Mouse (Mus musculus) adrenal gland, adult (tissue): ENCODE results near the gene Brox.

Experiments used
- DNase-seq, 2 experiments: peaks; one replicate each; pipeline ENCODE4 v3.0.0; 2022 to 2023; ENCODE audit warnings: low spot score in 1 of 2; ENCODE audit not compliant: inconsistent age in 2 of 2

The Brox gene

DNA sequence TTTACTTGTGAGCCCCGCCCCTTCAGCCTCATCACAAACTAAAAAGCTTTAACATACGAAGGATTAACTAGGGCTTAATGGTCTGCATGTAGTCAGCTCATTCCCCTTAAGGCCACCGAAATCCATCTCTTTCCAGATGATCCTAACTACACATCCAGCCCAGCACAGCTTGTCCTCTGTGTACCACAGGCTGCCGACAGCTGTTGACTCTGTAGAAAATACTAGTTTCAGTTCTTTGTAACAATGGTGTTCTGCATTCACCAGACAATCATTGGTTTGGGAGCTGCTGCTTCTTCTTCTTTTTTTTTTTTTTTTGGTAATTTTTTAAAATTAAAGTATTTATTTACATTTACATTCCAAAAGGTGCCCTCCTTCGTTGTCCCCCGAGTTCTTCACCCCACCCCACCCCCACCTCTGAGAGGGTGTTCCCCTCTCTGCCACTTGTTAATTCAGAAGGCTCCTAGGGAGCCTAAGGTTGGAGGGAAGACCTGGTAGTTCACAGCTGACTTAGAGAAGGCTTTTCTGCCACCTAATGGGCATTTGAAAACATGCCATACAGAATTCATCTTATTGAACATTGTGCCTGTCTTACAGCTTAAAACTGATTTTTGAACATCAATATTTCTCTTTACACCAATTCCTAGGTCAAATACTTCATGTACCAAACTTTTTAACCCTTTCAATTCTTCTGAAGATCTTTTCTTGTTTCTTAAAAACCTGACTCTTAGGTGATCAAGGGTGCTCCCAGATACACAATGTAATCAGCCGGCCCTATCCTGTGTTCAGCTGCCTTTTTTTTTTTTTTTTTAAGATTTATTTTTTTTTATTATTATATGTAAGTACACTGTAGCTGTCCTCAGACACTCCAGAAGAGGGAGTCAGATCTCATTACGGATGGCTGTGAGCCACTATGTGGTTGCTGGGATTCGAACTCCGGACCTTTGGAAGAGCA, 23.9 kb downstream of the Brox start:
- DNase-seq, result peak in 1 of 2 experiments; percentile 63

DNA sequence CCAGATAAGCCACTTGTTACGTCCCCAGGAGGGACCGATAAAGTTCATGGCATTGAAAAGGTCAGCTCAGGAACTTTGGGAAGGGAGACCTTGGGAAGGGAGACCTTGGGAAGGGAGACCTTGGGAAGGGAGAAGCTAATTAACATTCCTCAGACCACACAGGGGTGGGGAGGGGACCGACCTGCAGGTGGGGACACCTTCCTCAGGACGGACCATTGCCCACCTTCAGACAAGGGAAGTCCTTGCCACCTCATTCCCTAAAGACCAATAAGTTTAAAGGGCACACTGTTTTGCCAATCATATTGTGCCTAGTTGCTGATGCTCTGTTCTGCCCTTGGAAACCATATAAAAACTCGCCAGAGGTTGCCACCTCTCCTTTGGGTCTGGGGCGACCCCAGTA, 29.4 kb downstream of the Brox start:
- peak; percentile 33 to 60 for DNase-seq

DNA sequence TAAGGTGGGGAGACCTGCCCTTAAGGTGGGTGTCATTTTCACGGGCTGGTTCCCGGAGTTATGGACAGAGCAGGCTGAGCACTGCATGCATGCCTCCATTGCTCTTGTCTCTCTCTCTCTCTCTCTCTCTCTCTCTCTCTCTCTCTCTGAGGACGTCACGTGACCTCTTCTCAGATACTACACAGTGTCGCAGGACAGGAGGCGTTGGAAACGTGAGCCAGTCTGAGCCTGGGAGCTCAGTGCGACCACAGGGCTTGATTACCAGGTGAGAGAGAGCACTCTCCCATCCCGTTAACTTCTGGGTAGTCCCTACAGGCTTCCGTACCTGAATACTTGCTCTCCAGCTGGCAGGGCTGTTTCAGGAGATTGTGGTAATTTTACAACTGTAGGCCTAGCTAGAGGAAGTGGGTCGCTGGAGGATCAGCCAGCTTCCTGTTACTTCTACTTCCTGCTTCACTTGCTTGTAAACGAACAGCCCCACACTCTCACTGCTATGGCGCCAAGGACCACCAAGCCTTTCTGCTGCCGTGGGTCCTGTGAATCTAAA, 31.1 kb downstream of the Brox start:
- no peak for DNase-seq

DNA sequence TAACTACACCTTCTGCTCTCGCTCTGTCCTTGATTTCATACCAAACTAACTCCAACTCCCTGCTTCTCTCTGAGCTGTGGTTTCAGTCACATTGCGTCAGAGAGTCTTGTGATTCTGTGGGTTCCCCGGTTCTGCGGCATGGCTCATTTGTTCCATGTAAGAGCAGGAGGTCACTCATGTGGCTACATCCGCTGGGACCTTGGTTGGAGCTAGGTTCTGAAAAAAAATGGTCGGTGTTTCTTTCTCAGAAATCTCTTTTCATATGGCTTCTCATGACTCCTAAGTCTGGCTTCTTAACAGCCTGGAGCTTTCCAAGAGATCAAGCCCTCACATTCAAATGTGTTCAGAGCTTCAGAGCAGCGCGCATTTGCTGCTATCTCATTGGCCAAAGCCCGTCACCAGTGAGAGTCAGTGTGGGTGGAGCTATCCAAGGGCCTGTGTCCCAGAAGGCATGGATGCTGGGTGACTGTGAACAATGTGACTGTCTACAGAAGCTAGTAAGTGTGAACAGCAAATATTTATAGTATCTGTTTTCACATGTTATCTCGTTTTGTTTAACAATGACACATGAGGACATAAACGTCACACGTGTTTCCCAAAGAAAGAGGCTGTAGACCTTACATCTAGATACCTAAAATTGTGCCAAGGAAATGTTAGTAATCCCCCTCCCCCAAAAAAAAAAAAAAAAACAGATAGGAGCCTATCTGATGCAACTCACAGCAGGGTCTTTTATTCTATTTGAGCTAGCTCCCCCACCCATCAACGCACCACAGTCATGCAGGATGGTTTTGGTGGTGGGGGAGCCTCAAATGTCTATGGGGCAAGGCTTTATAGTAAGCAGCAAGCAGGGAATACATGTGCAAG, 32.7 kb downstream of the Brox start:
- DNase-seq, result peak in 1 of 2 experiments; percentile 49

DNA sequence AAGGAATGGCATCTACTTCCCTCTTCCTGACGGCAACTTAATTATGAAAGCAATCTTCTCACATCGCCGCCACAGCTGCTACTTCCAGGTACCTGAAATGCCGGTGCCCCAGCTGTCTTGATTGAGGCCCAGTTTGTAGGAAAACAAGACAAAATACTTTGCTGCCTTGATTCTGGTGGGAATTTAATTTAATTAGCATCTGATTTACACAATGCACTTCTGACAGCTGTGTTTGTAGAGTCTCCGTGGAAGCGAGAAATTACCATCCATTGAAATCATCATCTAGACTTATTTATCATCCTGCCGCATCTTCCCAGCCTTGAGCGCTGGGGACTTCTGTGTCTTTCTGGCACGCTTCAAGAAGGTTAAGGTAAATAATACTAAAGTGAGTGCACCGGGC, 44.5 kb downstream of the Brox start:
- DNase-seq, result peak in 1 of 2 experiments; percentile 50

DNA sequence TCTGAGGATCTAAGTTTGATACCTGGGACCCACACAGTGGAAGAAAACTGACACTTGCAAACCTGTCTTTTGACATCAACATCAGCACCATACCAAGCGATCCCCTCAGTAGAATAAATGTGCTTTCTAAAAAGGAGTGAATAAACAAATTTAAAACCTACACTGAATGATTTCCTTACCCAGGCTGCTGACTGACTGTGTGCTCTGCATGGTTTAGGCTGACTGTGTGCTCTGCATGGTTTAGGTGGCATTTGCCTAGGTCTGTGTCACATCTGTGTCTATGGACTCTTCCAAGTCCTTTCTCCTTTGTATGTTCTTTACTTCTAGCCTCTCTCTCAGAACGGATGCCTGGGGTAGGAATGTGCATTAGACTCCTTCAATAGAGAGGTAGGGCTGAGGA, 45.3 kb downstream of the Brox start:
- no peak for DNase-seq

DNA sequence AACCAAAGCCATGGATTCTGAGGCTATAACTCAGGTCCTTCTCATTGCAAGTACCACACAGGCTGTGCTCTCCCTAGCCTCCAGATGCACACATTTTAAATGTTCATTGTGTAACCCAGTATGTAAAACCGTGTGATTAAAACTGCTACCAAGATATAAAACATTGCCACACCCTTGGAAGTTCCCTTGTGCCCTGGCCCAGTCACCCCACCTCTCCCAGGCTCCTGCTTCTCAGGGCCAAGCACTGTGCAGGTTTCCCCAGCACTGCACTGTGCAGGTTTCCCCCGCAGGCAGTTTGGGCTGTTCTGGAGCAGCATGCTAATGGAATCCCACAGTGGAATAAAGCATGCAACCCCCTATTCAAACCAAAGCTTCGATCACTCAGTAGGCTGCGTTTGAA, 46.5 kb downstream of the Brox start:
- DNase-seq, result no peak

DNA sequence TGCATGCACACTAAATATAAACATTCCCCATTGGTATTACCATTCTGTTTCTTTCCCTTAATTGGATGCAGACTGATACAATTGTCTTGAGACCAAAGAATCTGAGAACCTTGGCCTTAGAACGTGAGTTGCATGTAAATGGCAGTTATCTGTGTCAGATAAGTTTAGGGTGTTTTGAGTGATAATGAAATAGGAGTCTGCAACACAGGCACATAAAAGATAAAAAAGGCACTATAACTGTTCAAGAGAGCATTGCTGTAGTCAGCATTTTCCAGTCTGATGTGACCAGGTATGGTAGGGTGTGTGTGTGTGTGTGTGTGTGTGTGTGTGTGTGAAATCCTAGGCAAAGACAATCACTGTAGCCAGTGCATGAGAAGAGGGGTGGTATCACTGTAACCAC, 48.9 kb downstream of the Brox start:
- no peak for DNase-seq

DNA sequence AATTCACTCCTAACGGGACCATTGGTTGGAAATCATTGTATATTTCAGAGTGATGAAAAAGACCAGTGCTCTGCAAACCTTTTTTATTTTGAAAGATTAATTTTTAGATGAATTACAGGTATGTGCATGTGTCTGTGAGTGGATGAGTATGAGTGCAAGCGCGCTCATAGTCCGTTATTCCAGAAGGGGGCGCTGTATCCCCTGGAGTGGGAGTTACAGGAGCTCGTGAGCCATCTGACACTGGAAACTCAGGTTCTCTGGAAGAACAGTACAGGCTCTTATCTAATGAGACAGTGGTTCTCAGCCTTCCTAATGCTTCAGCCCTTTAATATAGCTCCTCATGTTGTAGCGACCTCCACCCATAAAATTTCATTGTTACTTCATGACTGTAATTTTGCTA, 53.8 kb downstream of the Brox start:
- DNase-seq, result no peak

DNA sequence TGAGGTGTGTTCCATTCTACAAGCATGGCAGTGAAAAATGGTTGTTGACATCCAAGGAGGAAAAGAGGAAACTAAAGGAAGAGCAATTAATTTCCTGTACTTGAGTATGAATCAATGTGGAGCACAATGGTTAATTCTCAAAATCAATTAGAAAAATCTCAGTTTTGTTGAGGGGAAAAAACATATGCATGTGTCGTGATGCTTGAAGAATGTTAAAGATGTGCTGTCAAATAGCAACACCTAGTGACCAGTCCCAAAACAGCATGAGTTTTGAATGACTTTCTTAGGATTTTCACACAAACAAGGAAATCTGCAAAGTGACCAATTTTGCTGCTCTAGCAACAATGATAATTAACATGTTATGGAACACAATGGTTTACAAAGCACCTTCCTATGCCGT, 59.2 kb downstream of the Brox start:
- peak in 1 of 2 experiments; percentile 77 for DNase-seq

DNA sequence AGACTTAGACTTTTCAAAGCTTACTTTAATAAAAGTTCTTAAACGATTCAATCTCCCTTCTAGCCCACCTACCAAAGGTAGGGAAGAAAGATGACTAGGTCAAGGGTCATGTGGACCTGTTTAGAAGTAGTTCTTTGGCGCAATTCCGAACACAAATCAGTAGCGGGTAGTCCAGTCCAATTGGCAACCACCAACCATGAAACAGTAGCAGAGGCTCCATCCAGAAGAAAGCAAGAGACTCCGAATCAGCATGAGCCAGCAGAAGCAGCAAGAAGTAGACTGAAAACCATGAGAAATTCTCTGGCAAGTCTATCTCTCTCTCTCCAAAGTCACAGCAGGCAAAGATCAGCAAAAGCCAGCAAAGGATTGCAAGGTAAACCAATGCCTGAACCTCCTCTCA, 60.6 kb downstream of the Brox start:
- no peak for DNase-seq

DNA sequence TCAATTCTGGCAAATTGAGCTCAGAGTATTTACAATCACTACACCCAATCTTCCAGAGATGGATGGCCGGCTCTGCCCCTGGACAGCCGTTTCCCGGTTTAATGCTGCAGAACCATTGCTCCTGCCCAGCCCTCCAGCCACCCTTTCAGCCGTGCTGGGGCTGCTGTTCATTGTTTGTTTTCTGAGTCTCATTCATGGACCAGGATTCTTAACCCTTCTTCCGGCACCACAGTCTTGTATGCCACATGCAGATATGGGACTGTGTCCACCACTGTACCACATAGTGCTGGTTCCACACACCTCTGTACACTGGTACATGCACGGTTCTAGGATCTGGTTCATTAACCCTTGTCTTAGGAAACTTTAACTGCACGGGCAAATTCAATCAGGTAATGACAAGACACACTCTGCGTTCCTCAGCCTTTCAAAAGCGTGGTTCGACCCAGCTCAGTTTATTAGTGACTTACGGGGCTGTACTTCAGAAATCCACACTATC, 63.3 kb downstream of the Brox start:
- DNase-seq, result no peak

DNA sequence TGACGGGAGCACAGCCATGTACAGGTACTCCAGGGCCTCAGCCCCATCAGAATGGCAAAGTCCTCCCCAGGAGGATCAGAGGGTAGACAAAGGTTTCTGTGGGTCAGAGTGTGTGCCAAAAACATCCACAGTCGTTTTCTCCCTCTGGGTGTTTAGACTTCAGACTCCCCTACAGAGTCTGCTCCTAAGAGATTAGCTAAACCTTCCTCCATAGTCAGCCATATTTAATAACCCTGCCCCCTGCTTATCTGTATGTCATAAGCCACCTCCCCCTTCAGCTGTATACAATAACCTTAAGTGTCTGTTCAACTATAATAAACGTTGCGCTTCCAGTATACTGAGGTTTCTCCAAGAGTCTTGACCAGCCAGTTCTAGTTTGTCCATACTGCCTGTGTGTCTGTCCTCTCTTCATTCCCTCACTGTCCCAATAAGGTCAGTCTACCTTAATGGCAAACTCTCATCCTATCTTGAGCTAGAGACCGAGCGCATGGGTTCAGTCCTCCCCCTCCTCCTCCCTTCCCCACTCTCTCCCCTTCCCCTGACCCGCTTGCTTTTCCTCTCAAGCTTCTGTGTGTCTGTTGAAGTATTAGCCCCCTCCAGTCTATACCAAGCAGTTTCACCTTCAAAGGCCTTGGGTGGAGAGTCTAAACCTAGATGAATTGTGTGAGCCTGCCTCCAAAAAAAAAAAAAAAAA, 63.9 kb downstream of the Brox start:
- no peak for DNase-seq

DNA sequence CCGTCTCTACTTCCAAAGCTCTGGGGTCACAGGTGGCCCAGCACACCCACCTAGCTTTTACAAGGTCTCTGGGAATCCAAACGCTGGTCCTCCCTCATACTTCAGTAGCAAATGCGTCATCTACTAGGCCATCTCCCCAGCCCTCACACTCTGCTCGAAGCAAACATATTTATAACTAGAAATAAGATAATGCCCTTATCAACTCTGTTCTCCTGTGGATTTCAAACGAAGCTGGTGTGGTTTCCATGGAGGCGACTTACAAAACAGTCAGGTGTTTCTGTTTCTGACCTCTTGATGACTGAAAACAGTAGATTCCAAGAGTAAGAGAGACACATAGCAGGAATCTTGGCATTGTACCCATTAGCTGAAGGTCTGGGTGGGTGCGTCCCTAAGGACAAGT, 69.6 kb downstream of the Brox start:
- no peak for DNase-seq
